Mouse (Mus musculus): ENCODE measurements around the gene Prkd2.

The Prkd2 gene

GRCm38 (mm10) chr7:16869497-16869896, 26.8 kb downstream of the Prkd2 start:
- DNase-seq = no peak

DNA sequence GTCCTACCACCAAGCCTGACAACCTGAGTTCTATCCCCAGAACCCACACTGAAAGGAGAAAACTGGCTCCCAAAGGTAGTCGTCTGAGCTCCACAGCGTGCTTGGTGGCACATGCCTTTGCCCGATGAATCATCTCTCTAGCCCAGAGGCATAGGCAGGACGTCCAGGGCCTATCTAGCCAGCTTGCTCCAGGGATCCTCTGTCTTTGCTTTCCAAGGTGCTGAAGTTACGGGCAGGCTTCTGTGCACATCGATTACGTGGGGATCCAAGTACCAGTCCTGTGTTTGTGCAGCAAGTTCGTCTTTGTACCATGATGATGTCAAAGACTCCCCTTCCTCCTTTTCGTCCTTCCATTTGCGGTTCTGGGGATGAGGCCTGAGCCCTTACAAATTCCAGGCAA, 28.9 kb downstream of the Prkd2 start:
- no peak for DNase-seq

- DNase-seq = no peak
These were observed 29.8 kb downstream of the Prkd2 start for GRCm38 (mm10) chr7:16872478-16872877.

DNA sequence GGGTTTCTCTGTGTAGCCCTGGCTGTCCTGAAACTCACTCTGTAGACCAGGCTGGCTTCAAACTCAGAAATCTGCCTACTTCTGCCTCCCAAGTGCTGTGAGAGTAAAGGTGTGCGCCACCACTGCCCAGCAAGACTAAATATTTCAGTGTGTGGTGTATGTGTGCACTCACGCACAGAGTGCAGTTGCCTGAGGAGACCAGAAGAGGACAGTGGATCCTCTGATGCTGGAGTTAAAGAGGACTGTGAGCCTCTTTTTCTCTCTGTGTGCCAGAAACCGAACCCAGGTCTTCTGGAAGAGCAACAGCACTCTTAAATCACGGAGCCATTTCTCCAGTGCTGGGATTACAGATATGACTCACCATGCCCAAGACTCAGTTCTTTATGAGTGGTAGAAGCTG, 30.7 kb downstream of the Prkd2 start:
- no peak for DNase-seq

- peak; percentile 67 to 80 for DNase-seq
These were observed 31.5 kb downstream of the Prkd2 start for GRCm38 (mm10) chr7:16874190-16874589.

DNA sequence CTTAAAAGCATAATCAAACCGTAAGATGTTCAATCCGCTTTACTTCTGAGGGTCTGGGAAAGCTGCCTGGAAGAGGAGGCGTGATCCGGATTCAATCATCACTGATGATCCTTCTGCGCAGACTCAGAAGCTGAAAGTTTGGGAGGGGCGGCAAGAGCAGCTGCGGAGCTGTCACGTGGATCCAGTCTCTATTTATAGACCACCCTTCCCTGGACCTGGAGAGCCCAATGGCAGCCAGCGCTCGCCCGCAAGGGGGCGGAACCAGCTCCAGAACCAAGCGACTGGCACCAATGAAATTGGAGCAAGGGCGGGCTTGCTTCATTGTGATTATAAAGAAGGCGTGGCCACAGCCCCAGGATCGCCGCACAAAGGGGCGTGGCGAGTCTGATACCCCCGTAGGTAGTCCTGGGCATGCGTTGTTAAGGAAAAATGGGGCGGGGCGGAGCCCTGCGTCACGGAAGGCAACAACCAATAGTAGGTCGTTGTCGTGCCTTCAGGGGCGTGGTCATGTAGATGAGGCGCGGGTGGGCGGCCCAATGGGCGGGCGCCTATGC, 32.1 kb downstream of the Prkd2 start:
- DNase-seq = peak; percentile 100

GRCm38 (mm10) chr7:16875310-16875325, 32.4 kb downstream of the Prkd2 start, which contains the start of gene Dact3:
TSS of gene Dact3 (plus strand) at chr7:16875317.
- DNase-seq = no peak

DNA sequence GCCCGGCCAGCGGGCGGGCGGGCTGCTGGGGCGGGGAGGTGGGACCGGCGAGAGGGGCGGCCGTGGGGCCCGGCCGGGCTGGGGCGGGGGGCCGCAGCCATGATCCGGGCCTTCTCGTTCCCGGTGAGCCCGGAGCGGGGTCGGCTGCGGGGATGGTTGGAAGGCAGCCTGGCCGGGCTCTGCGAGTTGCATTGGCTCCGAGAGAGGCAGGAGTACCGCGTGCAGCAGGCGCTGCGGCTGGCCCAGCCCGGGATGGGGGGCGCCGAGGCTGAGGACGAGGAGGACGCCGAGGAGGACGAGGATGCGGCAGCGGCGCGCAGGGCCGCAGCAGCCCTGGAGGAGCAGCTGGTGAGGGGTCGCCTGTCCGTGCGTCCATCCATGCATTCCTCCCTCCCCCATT, 32.6 kb downstream of the Prkd2 start:
- no peak for DNase-seq

DNA sequence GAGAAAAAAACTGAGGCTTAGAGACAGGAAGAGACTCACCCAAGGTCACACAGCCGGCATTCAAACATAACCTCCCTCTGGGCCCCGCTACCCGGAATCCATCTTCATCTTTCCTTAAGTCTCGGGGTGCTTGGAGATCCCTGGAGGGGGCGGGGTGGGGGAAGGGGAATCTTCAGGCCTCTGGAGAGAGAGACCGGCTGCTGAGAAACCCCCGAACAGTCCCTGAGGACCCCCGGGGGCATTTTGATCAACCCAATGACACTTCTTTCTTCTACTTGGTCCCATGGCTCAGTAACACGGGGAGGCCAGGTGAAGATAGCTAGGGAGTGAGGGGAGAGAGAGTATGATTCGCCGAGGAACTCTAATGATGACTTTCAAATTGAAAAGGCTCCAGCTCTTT, 33.3 kb downstream of the Prkd2 start:
- no peak for DNase-seq

GRCm38 (mm10) chr7:16876608-16877007, 33.9 kb downstream of the Prkd2 start:
- peak in 1 of 2 experiments; percentile 60 for DNase-seq

DNA sequence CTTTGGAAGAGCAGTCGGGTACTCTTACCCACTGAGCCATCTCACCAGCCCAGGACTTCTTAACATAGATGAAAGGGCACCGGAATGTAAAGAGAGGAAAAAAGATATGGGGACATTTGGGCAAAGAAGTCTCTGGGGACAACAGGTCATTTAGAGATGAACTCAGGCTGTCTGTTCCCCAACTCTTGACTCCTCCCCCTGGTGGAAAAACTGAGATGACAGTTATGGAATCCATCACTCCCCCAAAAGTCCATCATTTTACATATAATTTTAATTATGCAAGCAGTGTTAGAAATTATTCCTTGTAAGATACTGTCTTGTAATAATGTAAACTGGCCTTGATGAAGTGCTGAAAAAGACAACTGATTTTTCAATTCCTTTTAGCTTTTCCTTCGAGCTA, 35.0 kb downstream of the Prkd2 start:
- no peak for DNase-seq

- DNase-seq = no peak
These were observed 37.3 kb downstream of the Prkd2 start for GRCm38 (mm10) chr7:16879796-16880547.

GRCm38 (mm10) chr7:16880615-16881014, 37.9 kb downstream of the Prkd2 start:
- no peak for DNase-seq

GRCm38 (mm10) chr7:16883162-16883561, 40.5 kb downstream of the Prkd2 start:
- DNase-seq = no peak

GRCm38 (mm10) chr7:16884334-16884733, 41.6 kb downstream of the Prkd2 start:
- no peak for DNase-seq

DNA sequence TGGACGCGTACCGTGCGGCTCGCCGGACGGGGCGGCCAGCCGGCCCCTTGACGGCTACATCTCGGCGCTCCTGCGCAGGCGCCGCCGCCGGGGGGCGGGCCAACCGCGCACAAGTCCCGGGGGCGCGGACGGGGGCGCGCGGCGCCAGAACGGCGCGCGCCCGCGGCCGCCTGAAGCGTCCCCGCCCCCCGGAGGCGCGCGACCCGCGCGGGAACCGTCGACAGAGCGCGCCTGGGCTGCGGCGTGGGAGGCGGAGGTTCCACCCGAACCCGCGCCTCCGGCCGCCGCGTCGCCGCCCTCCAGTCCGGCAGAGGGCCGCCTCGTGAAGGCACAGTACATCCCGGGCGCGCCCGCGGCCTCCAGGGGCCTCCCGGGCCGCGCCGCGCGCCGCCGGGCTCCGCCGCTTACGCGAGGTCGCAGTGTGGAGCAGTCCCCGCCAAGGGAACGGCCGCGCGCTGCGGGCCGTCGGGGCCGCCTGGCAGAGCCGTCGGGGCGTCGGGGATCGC, 42.6 kb downstream of the Prkd2 start:
- no peak for DNase-seq

GRCm38 (mm10) chr7:16885905-16886304, 43.2 kb downstream of the Prkd2 start:
- DNase-seq = no peak

GRCm38 (mm10) chr7:16890536-16890935, 47.8 kb downstream of the Prkd2 start:
- peak in 1 of 2 experiments; percentile 53 for DNase-seq

DNA sequence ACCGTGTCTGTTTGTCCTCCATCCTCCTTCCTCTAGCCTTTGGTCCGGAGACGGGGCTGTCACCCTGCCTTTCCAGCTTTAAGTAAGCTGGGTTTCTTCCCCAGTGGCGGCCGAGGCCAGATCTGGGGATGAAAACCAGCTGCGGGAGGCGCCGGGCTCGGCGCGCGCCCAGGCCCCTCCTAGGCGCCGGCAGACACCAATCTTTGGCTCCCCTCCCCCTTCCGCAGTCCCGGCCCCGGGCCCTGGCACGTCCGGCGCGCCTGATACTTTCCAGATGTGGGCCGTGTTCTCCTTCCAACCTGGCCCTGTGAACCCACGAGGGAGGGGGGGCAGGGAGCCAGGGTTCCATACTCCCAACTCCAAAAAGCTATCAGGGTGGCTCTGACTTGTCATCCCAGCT, 48.2 kb downstream of the Prkd2 start:
- peak; percentile 74 to 79 for DNase-seq

DNA sequence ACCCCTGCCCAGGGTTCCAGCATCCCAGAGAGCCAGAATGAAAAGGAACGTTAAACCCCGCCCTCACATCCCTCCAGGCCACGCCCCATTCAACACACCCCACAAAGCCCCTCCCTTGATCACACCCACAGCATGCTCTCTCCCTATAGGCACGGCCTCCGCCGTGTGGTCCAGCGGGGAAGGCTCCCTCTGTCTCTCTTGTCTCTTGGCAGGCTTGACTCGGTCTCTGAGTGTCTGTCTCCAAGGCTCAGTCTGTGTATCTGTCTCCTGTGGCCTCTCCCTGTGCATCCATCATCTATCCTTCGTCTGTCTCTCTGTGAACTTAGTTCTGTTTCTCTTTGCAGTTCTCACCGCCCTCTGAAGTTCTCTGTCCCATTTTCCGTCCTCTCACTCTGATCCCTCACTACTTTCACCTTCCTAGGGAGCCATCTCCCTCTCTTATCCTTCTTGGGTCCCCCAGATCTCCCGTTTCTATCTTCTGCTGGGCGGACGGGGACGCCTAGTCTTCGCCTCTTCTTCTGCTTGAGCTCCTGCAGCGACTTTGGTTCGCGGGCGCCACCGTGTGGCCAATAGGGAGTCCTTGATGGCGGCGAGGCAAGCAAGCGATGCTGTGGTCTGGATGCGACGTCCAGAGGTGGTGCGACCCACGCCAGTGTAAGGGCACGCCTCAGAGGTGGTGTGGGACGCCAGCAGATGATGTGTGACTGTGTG, 49.1 kb downstream of the Prkd2 start, which contains the start of gene Gng8:
TSS of gene Gng8 (plus strand) at position 146 of the 711 bp plus-strand sequence.
- DNase-seq = peak; percentile 87 to 93

DNA sequence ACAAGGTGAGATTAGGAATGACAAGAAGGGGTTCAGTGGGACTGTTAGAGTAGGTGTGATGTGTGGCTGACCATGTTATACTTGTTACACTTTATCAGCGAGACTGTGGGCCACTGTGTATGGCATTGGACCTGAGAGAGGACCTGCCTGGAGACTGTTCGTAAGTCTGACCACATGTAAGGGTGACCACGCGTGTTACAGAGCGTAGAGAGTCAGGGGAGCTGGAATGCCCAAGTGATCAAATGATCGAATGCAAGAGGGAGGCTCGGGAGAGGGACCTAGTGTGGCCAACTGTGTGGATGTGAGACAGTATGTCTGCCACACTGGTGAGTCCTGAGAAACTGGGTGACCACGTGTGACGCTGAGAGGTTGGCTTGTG, 49.6 kb downstream of the Prkd2 start:
- peak in 1 of 2 experiments; percentile 23 for DNase-seq

GRCm38 (mm10) chr7:16893612-16894011, 50.9 kb downstream of the Prkd2 start:
- DNase-seq = peak in 1 of 2 experiments; percentile 31

DNA sequence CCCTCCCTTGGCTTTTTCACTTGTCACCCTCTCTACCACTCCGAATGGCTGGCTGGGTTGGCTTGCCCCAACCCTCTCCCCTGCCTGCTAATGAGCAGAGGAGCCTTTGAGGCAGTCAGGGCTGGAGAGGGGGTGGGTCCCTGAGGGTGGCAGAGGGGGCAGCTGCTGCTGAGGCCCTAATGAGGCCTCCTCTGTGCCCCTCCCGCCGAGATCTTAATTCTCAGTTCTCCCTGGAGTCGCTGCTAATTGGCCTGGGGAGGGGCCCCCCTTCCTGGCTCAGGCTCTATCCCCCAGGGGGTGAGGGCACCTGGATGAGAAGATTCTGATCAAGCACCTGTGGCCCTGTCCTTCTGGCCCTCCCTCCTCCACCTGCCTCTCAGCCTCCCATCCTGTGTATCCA, 51.6 kb downstream of the Prkd2 start:
- peak in 1 of 2 experiments; percentile 36 for DNase-seq

GRCm38 (mm10) chr7:16895000-16895399, 52.3 kb downstream of the Prkd2 start:
- DNase-seq = peak; percentile 77 to 81

All from kidney, postnatal 25 days (tissue).